Mouse (Mus musculus): Measurements from ENCODE around the gene AC129217.1. TPM values are rescaled to one million over a fixed set of nuclear protein-coding genes. Genes with fewer than 3 reads are reported as not detected.

The AC129217.1 gene
- total and polyA plus RNA-seq, 3 experiments, result not detected

DNA sequence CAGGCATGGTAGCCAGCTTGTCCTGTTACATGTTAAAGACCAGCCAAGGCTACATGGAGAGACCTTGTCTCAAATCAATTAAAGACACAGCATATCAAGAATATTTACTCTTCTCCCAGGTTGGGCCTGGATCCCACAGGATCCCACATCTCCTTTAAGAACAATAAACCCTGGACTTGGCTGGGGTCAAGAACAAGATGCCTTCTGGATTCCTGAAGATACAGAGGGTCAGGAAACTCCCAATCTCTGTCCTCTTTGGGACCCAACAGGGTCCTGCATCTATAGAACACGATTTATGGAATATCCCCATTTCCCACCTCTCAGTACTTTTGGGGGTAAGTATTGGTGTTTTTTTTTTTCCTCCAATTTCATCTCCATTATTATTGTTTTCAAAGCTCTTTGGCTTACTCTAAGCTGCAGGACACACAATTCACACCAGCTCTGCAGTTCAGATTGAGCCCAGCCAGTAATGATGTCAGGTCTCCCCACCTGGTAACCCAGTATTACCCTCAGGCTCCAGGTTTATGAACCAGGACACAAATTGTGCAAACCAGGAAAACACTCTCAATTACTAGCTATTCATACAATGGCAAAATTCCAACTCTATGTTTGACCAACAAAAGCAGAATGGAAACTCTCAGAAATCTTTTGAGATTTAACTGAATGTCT, 57.5 kb downstream of the AC129217.1 start:
- H3K4me1 ChIP-seq (ENCODE audit: control insufficient read depth, insufficient read depth, low read length), result peaks cover 3% of the 10 kb centered on the region; the same call in 1 of the 2 replicates
- WGBS, result 29% methylated on average over 1 of the region's 1 CpGs
- H3K4me3 ChIP-seq, result no peak overlapping the region
- no peaks in the 10 kb centered on the region; the same call in 1 of the 2 replicates for H3K36me3 ChIP-seq (ENCODE audit: control insufficient read depth, insufficient read depth, low read length)
- no peak overlapping the region for H3K9ac ChIP-seq (ENCODE audit: low read depth, low read length)
- H3K79me2 ChIP-seq (replicated peaks; ENCODE audit: control insufficient read depth, insufficient read depth, low read length), result no peaks in the 10 kb centered on the region; the same call in 1 of the 2 replicates
- no peak for DNase-seq
- intact Hi-C loops (cut with DNase I), result no loop called here
- H3K27ac ChIP-seq, result no peak overlapping the region
- TF ChIP-seq CTCF (IDR thresholded peaks at IDR 0.05) (no peak), EP300 (IDR thresholded peaks at IDR 0.05; ENCODE audit: insufficient read depth, low read depth, low read length) (no peak), POLR2A (IDR thresholded peaks at IDR 0.05; ENCODE audit: insufficient read depth, low read depth, low read length) (no peak)
- no peaks in the 10 kb centered on the region for H3K27me3 ChIP-seq (ENCODE audit: control insufficient read depth, insufficient read depth, low read length)

DNA sequence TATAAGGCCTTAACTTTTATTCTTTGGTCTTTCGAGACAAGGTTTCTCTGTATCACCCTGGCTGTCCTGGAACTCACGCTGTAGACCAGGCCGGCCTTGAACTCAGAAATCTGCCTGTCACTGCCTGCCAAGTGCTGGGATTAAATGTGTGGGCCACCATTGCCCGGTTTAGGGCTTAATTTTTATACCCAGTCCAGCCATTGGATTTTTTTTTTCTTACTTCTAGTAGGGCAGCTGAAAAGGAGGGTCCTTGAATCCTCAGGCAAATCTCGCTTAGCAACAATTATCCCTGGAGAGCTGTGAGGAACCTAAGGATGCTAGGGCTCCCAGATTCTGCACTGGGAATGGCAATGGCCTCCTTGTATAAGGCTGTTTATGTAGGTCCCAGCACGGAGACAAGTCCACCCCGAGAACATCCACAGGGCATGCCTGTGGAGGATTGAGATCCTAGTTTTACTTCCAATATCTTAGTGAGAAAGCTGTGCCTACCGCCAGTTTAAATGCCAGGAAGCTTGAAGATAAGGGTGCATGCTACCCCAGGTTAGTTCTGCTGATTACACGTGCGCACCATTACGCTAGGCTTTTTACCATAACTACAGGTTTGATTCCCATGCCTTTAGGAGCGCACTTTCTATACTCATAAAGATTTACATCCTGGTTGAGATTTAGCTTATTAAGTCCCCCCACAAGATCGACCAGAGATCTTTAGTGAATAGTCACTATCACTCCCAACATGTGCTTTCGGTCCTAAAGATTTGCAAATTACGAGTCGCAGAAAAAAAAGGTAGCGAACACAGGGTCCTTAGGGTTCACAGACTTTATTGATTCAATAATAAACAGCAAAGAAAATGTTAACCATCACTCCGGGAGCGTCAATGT, 58.3 kb downstream of the AC129217.1 start:
- WGBS, result 25% methylated on average over 19 of the region's 19 CpGs
- intact Hi-C loops (cut with DNase I), result loop anchor here (2.0 kb wide), 1 partner anchor 17 kb away; the partner anchor contains the start of gene Ubxn1

DNA sequence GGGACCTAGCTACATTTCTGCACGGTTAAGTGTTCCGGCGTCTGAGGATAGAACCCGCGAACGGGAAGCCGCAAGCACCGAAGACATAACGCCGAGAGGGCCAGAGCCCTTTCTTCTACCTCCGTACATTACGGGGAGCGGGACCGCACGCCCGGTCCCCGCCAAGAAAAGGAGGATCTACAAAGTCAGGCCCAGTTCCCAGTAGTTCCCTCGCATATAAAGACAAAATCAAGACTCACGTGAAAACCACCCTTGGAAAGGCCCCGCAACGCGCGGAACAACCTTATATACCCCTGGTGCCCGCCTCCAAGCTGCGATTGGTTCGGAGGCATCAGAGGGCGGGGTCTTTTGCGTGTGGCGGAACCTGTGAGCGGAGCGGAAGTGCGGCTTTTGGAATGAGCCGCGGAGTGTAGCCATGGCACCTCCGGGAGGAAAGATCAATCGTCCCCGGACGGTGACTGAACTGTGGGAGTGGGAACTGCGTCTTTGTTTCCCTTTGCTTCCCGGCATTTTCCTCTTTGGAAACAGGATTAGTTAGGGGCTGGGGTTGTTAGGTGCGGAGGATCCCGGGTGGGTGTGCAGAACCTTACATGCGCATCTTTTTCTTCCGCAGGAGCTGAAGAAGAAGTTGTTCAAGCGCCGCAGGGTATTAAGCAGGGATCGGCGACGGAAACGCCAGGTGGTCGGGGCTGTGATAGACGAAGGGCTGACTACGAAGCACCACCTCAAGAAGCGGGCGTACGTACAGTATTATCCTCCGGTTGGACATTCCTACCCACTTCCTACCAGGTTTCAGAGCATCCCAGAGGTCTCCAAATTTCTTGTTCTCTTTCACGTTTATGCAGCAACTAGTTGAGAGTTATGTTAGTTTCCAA, 59.2 kb downstream of the AC129217.1 start, which contains the start of the genes 1810009A15Rik and Gm49416:
Gene 1810009A15Rik, plus strand, starts transcription at position 343 of the 875 bp plus-strand sequence.
Gene Gm49416, plus strand, starts transcription at position 416 of the 875 bp plus-strand sequence.
- DNase-seq, result peak; percentile 93 to 95
- intact Hi-C loops (cut with DNase I), result loop anchor here (2.0 kb wide), 1 partner anchor 18 kb away; the partner anchor contains the start of gene Ubxn1
- H3K27me3 ChIP-seq (ENCODE audit: control insufficient read depth, insufficient read depth, low read length), result no peaks in the 10 kb centered on the region
- H3K36me3 ChIP-seq (ENCODE audit: control insufficient read depth, insufficient read depth, low read length), result no peaks in the 10 kb centered on the region; the same call in 1 of the 2 replicates
- peak within 1 kb of the TSS; percentile 73 for H3K4me3 ChIP-seq
- H3K79me2 ChIP-seq (replicated peaks; ENCODE audit: control insufficient read depth, insufficient read depth, low read length), result no peaks in the 10 kb centered on the region; the same call in 1 of the 2 replicates
- H3K27ac ChIP-seq, result peak within 1 kb of the TSS; percentile 85
- peak within 1 kb of the TSS; percentile 79 for H3K9ac ChIP-seq (ENCODE audit: low read depth, low read length)
- H3K4me1 ChIP-seq (ENCODE audit: control insufficient read depth, insufficient read depth, low read length), result peaks cover 3% of the 10 kb centered on the region; the same call in 1 of the 2 replicates
- under 1% methylated on average over 58 of the region's 58 CpGs for WGBS
- TF ChIP-seq EP300 (IDR thresholded peaks at IDR 0.05; ENCODE audit: insufficient read depth, low read depth, low read length) (0 out of 2 replicates have a peak, but pooled peaks have one; percentile 65), POLR2A (IDR thresholded peaks at IDR 0.05; ENCODE audit: insufficient read depth, low read depth, low read length) (peak; percentile 93), CTCF (IDR thresholded peaks at IDR 0.05) (no peak)

More for the DNA sequence above, 58.3 kb downstream of the AC129217.1 start:
- peak overlapping the region; percentile 73 for H3K4me3 ChIP-seq
- H3K4me1 ChIP-seq (ENCODE audit: control insufficient read depth, insufficient read depth, low read length), result peaks cover 3% of the 10 kb centered on the region; the same call in 1 of the 2 replicates
- DNase-seq, result no peak
- peak overlapping the region; percentile 85 for H3K27ac ChIP-seq
- H3K36me3 ChIP-seq (ENCODE audit: control insufficient read depth, insufficient read depth, low read length), result no peaks in the 10 kb centered on the region; the same call in 1 of the 2 replicates
- no peaks in the 10 kb centered on the region; the same call in 1 of the 2 replicates for H3K79me2 ChIP-seq (replicated peaks; ENCODE audit: control insufficient read depth, insufficient read depth, low read length)
- peak overlapping the region; percentile 79 for H3K9ac ChIP-seq (ENCODE audit: low read depth, low read length)
- no peak for TF ChIP-seq CTCF (IDR thresholded peaks at IDR 0.05)
- TF ChIP-seq EP300 (IDR thresholded peaks at IDR 0.05; ENCODE audit: insufficient read depth, low read depth, low read length), result no peak
- no peak for TF ChIP-seq POLR2A (IDR thresholded peaks at IDR 0.05; ENCODE audit: insufficient read depth, low read depth, low read length)
- H3K27me3 ChIP-seq (ENCODE audit: control insufficient read depth, insufficient read depth, low read length), result no peaks in the 10 kb centered on the region

Small RNA genes within 50 kb of the gene (microRNA-seq; reads per million reads assigned to microRNA genes)
- 0.56 to 0.77 reads per million in 2 experiments for gene Mir5136

Other genes with a start within 250 kb of the AC129217.1 start
Only the 30 nearest of the 33 such genes appear.
- gene Slc3a2, start 106.4 kb upstream of the AC129217.1 start, total RNA-seq (2021), result 10 to 100 TPM; 41.0 to 42.2 TPM
- gene Slc3a2, start 106.4 kb upstream of the AC129217.1 start, polyA plus RNA-seq (2012; rRNA removed), result 60.9 and 61.1 TPM in 2 replicates
- gene Wdr74, start 93.9 kb upstream of the AC129217.1 start, total RNA-seq (2021), result 10 to 100 TPM; 18.7 to 19.2 TPM
- 15.7 and 18.2 TPM in 2 replicates for gene Wdr74, start 93.9 kb upstream of the AC129217.1 start, polyA plus RNA-seq (2012; rRNA removed)
- gene 1700092M07Rik, start 89.1 kb upstream of the AC129217.1 start, total RNA-seq (2021), result under 1 TPM in 1 of 2 experiments, not detected in 1; 0.57 TPM
- gene 1700092M07Rik, start 89.1 kb upstream of the AC129217.1 start, polyA plus RNA-seq (2012; rRNA removed), result 0.62 and 1.3 TPM in 2 replicates
- gene Stx5a, start 88.4 kb upstream of the AC129217.1 start, total RNA-seq (2021), result 10 to 100 TPM; 23.8 to 25.3 TPM
- gene Stx5a, start 88.4 kb upstream of the AC129217.1 start, polyA plus RNA-seq (2012; rRNA removed), result 33.4 and 49.3 TPM in 2 replicates
- gene Nxf1, start 72.7 kb upstream of the AC129217.1 start, total RNA-seq (2021), result 10 to 100 TPM; 35.5 to 41.8 TPM
- 66.5 and 93.2 TPM in 2 replicates for gene Nxf1, start 72.7 kb upstream of the AC129217.1 start, polyA plus RNA-seq (2012; rRNA removed)
- 100 to 1,000 TPM; 108 to 130 TPM for gene Tmem223, start 58.8 kb upstream of the AC129217.1 start, total RNA-seq (2021)
- gene Tmem223, start 58.8 kb upstream of the AC129217.1 start, polyA plus RNA-seq (2012; rRNA removed), result 212 and 233 TPM in 2 replicates
- 10 to 100 TPM; 14.8 to 17.1 TPM for gene Tmem179b, start 55.3 kb upstream of the AC129217.1 start, total RNA-seq (2021)
- gene Tmem179b, start 55.3 kb upstream of the AC129217.1 start, polyA plus RNA-seq (2012; rRNA removed), result 44.5 and 44.9 TPM in 2 replicates
- gene Taf6l, start 43.4 kb upstream of the AC129217.1 start, total RNA-seq (2021), result 1 to 10 TPM; 7.8 to 9.1 TPM
- gene Taf6l, start 43.4 kb upstream of the AC129217.1 start, polyA plus RNA-seq (2012; rRNA removed), result 6.0 and 6.2 TPM in 2 replicates
- gene Polr2g, start 31.2 kb upstream of the AC129217.1 start, total RNA-seq (2021), result 10 to 100 TPM; 53.4 to 56.3 TPM
- gene Polr2g, start 31.2 kb upstream of the AC129217.1 start, polyA plus RNA-seq (2012; rRNA removed), result 55.1 and 84.1 TPM in 2 replicates
- gene Zbtb3, start 27.2 kb upstream of the AC129217.1 start, total RNA-seq (2021), result 1 to 10 TPM; 1.4 to 1.5 TPM
- gene Zbtb3, start 27.2 kb upstream of the AC129217.1 start, polyA plus RNA-seq (2012; rRNA removed), result 2.0 and 2.5 TPM in 2 replicates
- 10 to 100 TPM; 14.1 TPM for gene Ttc9c, start 10.4 kb upstream of the AC129217.1 start, total RNA-seq (2021)
- 9.5 and 17.8 TPM in 2 replicates for gene Ttc9c, start 10.4 kb upstream of the AC129217.1 start, polyA plus RNA-seq (2012; rRNA removed)
- gene Hnrnpul2, start 9.8 kb upstream of the AC129217.1 start, total RNA-seq (2021), result 10 to 100 TPM; 44.7 to 47.5 TPM
- gene Hnrnpul2, start 9.8 kb upstream of the AC129217.1 start, polyA plus RNA-seq (2012; rRNA removed), result 12.4 and 23.2 TPM in 2 replicates
- 10 to 100 TPM; 22.6 to 23.5 TPM for gene Bscl2, start 7.7 kb downstream of the AC129217.1 start, total RNA-seq (2021)
- gene Bscl2, start 7.7 kb downstream of the AC129217.1 start, polyA plus RNA-seq (2012; rRNA removed), result 52.3 and 67.7 TPM in 2 replicates
- not detected for gene Gng3, start 9.4 kb downstream of the AC129217.1 start, total RNA-seq (2021)
- 0.23 and 0.35 TPM in 2 replicates for gene Gng3, start 9.4 kb downstream of the AC129217.1 start, polyA plus RNA-seq (2012; rRNA removed)
- gene Lrrn4cl, start 21.0 kb downstream of the AC129217.1 start, total RNA-seq (2021), result 1 to 10 TPM; 2.6 to 3.7 TPM
- gene Lrrn4cl, start 21.0 kb downstream of the AC129217.1 start, polyA plus RNA-seq (2012; rRNA removed), result 3.8 and 5.7 TPM in 2 replicates
- 100 to 1,000 TPM; 108 to 135 TPM for gene Ubxn1, start 41.7 kb downstream of the AC129217.1 start, total RNA-seq (2021)
- 60.7 and 62.2 TPM in 2 replicates for gene Ubxn1, start 41.7 kb downstream of the AC129217.1 start, polyA plus RNA-seq (2012; rRNA removed)
- gene Uqcc3, start 51.1 kb downstream of the AC129217.1 start, total RNA-seq (2021), result 10 to 100 TPM; 49.9 to 56.5 TPM
- 43.7 and 48.6 TPM in 2 replicates for gene Uqcc3, start 51.1 kb downstream of the AC129217.1 start, polyA plus RNA-seq (2012; rRNA removed)
- 1 to 10 TPM; 4.2 to 5.2 TPM for gene Lbhd1, start 54.0 kb downstream of the AC129217.1 start, total RNA-seq (2021)
- gene Lbhd1, start 54.0 kb downstream of the AC129217.1 start, polyA plus RNA-seq (2012; rRNA removed), result 1.1 and 1.3 TPM in 2 replicates
- gene Gm49403, start 54.2 kb downstream of the AC129217.1 start, total RNA-seq (2021), result not detected
- gene Gm49403, start 54.2 kb downstream of the AC129217.1 start, polyA plus RNA-seq (2012; rRNA removed), result not detected in 2 replicates
- gene 1810009A15Rik, start 59.1 kb downstream of the AC129217.1 start, total RNA-seq (2021), result 10 to 100 TPM; 15.6 to 21.0 TPM
- 10.1 and 10.5 TPM in 2 replicates for gene 1810009A15Rik, start 59.1 kb downstream of the AC129217.1 start, polyA plus RNA-seq (2012; rRNA removed)
- gene Gm49416, start 59.2 kb downstream of the AC129217.1 start, total RNA-seq (2021), result 1 to 10 TPM in 1 of 2 experiments, under 1 TPM in 1; 0.57 to 3.2 TPM
- gene Gm49416, start 59.2 kb downstream of the AC129217.1 start, polyA plus RNA-seq (2012; rRNA removed), result 1.2 and 1.3 TPM in 2 replicates
- 10 to 100 TPM; 10.6 to 12.6 TPM for gene Ints5, start 63.2 kb downstream of the AC129217.1 start, total RNA-seq (2021)
- gene Ints5, start 63.2 kb downstream of the AC129217.1 start, polyA plus RNA-seq (2012; rRNA removed), result 10.8 and 13.5 TPM in 2 replicates
- gene Ganab, start 68.3 kb downstream of the AC129217.1 start, total RNA-seq (2021), result 10 to 100 TPM; 50.3 to 52.5 TPM
- 54.5 and 90.0 TPM in 2 replicates for gene Ganab, start 68.3 kb downstream of the AC129217.1 start, polyA plus RNA-seq (2012; rRNA removed)
- 10 to 100 TPM; 35.4 to 42.3 TPM for gene B3gat3, start 90.6 kb downstream of the AC129217.1 start, total RNA-seq (2021)
- 59.4 and 61.2 TPM in 2 replicates for gene B3gat3, start 90.6 kb downstream of the AC129217.1 start, polyA plus RNA-seq (2012; rRNA removed)
- 10 to 100 TPM; 21.8 to 23.1 TPM for gene Rom1, start 99.6 kb downstream of the AC129217.1 start, total RNA-seq (2021)
- 24.9 and 30.7 TPM in 2 replicates for gene Rom1, start 99.6 kb downstream of the AC129217.1 start, polyA plus RNA-seq (2012; rRNA removed)
- gene Eml3, start 99.8 kb downstream of the AC129217.1 start, total RNA-seq (2021), result 1 to 10 TPM; 7.0 to 9.7 TPM
- gene Eml3, start 99.8 kb downstream of the AC129217.1 start, polyA plus RNA-seq (2012; rRNA removed), result 17.6 and 18.4 TPM in 2 replicates
- gene Mta2, start 112.1 kb downstream of the AC129217.1 start, total RNA-seq (2021), result 10 to 100 TPM; 29.0 to 32.1 TPM
- 13.1 and 15.6 TPM in 2 replicates for gene Mta2, start 112.1 kb downstream of the AC129217.1 start, polyA plus RNA-seq (2012; rRNA removed)
- 1 to 10 TPM; 8.5 to 9.4 TPM for gene Tut1, start 124.1 kb downstream of the AC129217.1 start, total RNA-seq (2021)
- gene Tut1, start 124.1 kb downstream of the AC129217.1 start, polyA plus RNA-seq (2012; rRNA removed), result 7.2 and 10.6 TPM in 2 replicates
- 100 to 1,000 TPM; 224 to 260 TPM for gene Eef1g, start 137.3 kb downstream of the AC129217.1 start, total RNA-seq (2021)
- gene Eef1g, start 137.3 kb downstream of the AC129217.1 start, polyA plus RNA-seq (2012; rRNA removed), result 191 and 291 TPM in 2 replicates
- gene Ahnak, start 159.5 kb downstream of the AC129217.1 start, total RNA-seq (2021), result 100 to 1,000 TPM; 299 to 348 TPM
- gene Ahnak, start 159.5 kb downstream of the AC129217.1 start, polyA plus RNA-seq (2012; rRNA removed), result 23.0 and 42.5 TPM in 2 replicates

Measured in heart, adult 2 months (tissue).